Mouse (Mus musculus) erythroblast, adult 5-6 weeks (primary cell): ENCODE results near the gene Rab40c. TPM values are rescaled to one million over a fixed set of nuclear protein-coding genes. Genes with fewer than 3 reads are reported as not detected.
A peak's percentile ranks its signal among the peaks of the same experiment; 100 is the strongest.

ENCODE experiments used
- ATAC-seq: replicated peaks from 2 replicates; pipeline ENCODE4 v1.8.0; 2016; ENCODE audit warnings: moderate number of reproducible peaks, mild to moderate bottlenecking, moderate TSS enrichment, inconsistent platforms; ENCODE audit not compliant: poor library complexity, low FRiP score, severe bottlenecking
- total RNA-seq, 2 experiments: library from RNA; stranded (forward) in 1 of 2; stranded (reverse) in 1 of 2; fragments of 150-400 nt in 1 of 2; fragments of 200-764, 138-1000 nt in 1 of 2; gene quantifications; 2 replicates each; pipeline versions ENCODE4 v1.2.3 to v1.2.4; 2015 to 2017; ENCODE audit warnings: low replicate concordance in 2 of 2

Gene Rab40c
- total RNA-seq, 2 experiments from 2014 or later, result 1.2 to 2.3 TPM

DNA sequence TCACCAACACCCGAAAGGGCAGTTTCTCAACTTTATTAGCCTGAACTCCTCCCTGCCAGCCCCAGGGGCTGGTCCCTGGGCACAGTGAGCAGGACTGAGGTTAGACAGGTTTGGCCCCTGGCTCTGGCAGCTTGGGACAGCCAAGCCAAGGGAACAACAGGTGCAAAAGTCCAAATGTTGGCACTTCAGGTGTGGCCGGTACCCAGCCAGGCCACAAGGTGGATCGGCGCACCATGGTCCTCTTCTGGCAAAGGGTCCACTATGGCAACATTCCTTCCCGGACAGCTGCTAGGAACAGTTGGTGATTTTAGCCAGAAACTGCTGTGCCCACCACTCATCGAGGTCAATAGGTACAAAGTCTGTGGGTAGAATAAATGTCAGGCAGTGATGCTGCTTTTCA, 55.8 kb downstream of the Rab40c start:
- ATAC-seq, result no peak

DNA sequence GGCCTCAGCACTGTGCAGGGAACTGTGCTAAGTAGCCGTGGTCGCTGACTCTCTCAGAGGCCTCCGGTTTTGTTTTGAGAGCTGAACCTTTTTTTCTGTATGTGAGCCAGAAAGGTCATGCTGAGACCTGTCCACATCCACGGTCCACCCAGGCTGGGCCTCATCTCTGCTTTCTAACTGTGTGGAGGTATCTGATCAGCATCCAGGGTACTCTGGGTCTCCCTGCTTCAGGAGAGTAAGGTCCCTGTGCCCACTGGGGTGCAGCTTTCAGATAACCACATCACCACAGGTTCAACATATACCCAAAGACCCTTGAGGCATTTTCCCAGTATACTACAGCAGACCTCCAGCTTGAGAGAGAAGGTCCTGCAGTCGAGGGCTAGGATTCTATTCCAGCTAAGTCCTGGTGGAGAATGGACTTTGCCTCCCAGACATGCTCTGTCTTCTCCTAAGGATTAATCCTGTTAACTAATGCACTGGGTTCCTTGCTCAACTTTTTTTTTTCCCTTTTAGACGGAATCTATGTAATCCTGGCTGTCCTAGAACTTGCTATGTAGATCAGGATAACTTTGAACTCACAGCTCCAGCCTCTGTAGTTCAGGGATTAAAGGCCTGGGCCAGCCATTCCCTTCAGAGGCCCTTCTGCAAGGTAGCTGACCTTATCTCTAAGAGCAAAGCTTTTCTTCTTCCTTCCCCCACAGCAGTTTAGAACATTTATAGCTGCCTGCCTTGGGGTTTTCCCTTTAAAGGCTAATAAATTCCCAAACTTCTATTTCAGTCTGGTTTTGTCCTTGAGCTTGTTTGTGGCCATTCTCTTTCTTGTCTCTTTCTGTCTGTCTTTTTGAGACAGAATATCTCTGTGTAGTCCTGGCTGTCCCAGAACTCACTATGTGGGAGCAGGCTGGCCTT, 57.6 kb downstream of the Rab40c start:
- no peak for ATAC-seq

DNA sequence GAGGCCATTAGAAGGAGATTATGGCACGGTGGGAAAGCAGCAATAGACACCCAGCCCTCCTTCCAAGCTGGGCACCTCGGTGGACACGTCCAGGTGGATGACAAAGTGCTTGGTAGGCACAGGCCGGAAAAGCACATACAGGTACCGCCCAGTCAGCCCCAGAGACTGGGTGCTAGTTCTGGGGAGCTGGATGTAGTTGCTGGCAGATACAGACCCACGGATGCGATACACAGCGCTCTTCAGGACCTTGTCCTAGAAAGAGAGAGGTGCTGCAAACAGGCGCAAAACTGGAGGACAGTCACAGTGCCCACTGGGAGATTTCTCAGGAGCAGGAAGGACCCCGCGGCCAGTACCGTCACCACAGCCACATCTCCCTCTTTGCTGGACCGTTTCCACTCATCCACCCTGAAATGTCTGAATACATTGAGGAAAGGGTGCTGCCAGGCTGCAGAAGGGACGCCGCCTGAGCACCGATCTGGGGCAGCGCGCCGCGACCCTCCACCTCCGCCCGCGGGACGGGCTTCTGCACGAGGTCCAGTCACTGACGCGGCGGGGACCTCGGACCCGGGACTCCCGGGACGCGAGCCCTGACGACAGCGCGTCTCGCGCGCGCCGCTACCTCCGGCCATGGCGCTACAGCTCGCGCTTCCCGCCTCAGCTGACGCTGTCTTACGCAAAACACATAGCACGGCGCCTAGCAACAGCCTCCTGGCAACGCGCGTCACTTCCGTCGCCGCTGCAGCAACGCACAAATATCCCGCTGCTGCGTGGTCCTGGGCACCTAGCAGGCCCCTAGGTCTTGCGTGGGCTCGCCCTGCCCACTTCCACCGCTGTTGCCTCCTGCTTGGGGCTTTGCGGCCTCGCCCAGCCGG, 58.5 kb downstream of the Rab40c start, which contains the start of gene Wdr90:
TSS of gene Wdr90 (minus strand) at position 670 of the 872 bp plus-strand sequence.
- ATAC-seq, result peak; percentile 94

DNA sequence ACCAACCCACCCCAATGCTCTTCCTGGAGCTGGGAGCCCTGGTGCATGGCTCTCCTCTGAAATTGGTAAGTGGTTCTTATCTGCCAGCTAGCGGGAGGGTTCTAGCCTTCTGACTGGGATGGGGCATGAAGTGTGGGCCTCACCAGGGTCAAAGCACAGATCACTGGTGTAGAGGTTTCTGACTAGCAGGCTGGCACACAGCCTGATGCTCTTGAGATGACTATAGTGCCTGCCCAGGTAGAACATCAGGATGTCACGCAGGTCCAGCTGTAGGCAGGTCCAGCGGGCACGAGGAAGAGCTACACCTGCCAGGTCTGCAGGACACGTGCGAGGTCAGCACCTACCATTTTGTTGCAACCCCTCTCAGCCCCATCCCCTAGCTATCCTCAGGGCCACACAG, 59.3 kb downstream of the Rab40c start:
- ATAC-seq, result no peak

DNA sequence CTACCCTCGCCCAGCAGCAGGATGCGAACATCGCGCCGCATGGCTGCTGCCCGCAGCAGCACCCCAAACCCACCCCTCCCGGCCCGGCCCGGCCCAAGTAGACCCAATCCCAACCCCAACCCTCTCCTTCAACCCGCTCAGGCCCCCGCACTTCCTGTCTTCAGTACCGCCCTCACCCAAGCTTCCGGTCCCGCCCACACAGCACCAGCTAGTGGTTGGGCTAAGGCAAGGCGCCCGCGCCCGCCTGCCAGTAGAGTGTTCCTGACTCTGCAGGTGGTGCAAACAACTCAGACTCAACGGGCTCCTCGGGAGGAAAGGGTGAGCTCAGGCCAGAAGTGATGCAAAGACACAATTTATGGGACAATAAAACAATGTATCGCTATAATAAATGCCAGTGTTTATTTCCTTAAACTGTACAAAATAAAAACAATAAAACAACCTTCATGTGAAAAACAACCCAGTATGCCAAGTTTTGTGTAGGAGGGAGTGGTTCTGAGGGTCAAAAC, 75.1 kb downstream of the Rab40c start, which contains the start of gene Rhot2:
TSS of gene Rhot2 (minus strand) at position 456 of the 506 bp plus-strand sequence.
- peak; percentile 89 for ATAC-seq

DNA sequence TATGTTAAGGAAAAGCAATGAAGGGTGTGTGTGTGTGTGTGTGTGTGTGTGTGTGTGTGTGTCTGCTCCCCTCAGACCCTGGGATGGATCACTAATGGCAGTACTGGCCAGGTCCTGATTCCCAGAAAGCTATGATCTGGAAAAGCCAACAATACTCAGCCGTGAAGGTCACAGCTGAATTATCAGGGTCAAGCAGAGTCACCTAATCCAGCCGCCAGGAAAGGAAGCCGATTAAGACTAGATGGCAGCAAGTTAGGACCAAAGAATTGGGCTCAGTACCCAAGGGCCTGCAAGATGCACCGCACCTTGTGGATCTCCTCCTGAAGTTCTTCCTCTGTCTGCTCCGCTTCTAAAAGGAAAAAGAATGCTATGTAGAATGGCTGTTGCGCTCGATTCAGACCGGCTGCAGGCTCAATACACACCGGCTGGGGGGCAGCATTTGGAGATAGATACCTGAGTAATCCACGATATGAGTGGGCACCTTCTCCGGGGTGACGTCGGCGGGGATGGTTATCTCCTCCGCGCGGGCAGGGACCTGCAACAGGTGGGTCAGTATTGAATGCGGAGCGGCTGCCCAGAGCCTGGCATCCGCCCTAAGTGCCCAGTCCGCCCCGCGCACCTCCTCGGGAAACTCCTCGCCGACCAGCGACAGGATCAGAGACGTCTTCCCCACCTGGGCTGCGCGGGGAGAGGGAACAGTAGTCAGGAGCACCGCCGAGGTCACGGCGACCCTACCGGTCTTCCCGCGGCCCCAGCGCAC, 75.7 kb downstream of the Rab40c start:
- ATAC-seq, result peak; percentile 44

DNA sequence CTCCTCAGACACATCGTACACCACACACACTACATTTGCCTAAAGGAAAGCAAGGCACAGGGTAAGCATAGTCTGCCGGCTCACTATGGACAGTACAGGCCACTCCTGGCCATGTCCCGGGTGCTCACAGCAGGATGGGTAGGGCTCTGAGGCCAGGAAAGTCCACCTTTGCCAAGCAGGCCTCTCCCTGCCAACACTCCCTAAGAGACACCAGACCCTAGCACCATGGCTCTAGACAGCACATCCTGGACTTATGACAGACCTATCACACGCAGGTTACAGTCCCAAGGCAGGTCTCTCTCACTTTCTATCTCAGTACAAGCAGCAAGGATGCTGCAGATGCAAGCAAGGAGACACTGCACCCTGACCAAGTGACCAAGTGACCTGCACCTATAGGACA, 76.4 kb downstream of the Rab40c start:
- ATAC-seq, result no peak

DNA sequence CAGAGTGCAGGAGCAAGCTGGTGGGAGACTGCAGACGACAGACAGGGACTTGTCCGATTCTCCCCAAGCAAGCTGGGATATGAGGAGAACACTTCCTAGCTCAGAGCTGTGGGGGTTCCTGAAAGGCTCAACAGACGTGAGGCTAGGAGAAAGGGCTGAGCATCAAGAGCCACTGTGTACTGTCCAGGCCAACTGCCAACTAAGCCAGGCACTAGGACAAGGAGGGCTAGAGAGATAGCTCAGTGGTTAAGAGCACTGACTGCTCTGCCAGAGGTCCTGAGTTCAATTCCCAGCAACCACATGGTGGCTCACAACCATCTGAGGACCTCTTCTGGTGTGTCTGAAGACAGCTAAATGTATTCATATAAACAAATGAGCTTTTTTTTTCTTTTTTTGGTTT, 77.0 kb downstream of the Rab40c start:
- ATAC-seq, result no peak

DNA sequence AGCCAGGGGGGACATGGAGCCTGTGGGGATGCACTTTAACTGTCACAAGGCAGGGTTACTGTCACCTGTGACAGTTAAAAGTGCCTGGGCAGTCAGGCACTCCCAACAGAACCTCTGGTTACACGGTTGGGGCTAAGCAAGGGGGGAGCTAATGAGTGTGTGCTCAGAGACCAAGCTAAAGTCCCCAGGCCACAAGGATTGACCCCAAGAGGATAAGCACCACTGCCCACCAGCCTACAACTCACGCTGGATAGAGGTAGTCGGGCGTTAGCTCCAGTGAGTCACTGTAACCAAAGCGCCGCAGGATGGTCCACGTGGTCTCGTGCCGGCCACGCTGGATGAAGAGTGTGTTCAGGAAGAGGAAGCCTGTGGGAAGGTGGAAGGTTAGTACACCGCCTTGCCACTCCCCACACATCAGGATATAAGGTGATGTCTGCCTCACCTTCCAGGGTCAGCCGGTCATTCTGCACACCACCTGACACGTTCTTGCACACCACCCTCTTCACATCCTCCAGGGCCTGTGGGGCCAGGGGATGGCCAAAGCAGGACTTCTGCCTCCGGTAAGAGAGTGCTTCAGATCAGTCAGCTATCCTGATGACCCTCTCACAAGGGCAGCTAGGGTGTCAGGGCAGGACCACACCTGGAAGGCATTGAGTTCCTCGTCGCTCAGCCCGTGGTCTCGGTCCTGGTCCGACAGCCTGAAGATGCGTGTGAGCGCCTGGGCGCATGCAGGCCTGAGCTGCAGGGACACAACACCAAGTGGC, 78.2 kb downstream of the Rab40c start, which contains the start of gene Gm20683:
TSS of gene Gm20683 (minus strand) at position 647 of the 764 bp plus-strand sequence.
- no peak for ATAC-seq

DNA sequence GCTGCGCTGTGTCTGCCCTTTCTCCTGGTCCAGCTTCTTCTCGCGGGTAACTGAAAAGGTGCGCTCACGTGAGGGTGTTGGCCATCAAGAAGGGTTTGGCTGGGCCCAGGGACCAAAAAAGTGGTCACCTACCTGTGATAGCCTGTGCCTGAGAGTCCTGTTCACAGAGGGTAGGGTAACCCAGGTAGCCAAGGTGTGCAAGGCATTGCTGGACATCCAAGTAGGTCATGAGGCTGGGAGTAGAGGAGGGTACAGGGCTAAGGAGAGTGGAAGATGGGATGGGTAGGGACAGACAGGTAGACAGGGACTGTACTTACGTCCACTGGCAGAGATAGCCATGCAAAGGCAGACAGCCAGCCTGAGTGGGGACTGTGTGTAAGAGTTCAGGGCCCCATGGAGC, 79.0 kb downstream of the Rab40c start:
- ATAC-seq, result no peak

DNA sequence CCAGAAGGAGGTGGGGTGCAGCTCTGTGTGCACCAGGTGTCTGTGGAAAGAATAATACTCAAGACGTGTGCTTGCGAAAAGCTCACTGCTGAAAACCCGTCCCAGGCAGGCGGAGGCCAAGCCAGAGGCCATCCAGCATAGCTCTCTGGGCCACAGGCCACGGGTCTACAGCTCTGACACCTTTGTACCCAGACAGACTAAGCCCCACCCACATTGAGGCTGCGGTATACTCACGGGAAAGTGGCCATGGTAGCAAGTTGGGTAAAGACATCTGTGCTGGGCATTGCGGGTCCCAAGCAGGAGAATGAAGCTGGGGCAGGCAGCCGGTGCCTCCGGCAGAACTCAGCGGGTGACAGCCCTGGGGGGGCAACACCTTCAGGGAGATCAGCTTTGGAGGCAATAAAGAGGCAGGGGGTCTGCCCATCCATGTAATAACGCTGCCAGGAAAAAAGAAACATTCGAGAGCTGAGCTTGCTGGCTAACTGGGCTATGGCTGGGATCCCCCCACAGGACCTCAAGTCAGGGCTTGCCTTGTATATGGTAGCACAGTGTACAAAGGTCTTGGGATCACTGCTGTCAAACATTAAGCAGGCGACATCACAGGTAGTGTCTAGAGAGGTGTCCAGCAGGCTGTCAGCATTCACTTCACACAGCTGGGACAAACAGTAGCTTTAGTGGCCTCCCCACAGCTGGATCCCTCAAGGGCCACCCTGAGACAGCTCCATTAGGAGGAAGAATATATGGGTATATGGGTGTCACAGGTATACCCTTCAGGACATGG, 79.9 kb downstream of the Rab40c start:
- ATAC-seq, result no peak

DNA sequence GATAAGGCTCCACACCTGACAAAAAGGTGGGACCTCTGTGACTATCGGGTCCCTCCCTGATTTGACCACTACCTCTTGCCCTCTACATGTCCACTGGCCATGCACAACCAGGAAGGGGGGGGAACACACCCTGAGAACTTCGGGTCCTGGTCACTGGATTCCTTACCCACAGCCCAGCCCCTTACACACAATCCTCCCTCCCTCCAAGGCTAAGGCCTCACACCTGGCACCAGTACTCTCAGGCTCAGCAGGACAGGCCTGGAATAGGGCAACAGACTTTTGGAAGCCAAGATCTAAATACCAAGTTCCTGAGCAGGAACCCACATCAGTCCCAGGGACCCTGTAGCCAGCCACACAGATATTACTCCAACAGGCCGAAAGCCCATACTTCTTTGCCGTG, 80.6 kb downstream of the Rab40c start:
- no peak for ATAC-seq

DNA sequence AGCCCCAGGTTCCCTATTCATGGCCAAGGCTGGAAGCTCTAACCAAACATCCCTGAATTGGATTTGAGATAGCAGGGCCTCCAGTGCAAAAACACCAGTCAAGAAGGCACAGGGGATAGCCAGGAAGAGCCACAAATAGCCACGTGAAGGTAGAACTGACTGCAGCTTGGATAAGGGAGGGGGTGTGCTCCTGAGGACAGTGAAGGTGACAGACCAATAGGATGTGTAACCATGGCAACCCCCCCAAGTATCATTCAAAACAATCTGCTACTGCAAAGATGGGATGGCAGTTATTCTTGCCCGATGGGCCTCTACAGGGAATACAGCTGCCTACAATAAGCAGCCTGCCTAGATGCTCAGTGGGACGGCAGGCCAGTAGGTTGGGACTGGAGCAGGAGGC, 82.0 kb downstream of the Rab40c start:
- ATAC-seq, result no peak

DNA sequence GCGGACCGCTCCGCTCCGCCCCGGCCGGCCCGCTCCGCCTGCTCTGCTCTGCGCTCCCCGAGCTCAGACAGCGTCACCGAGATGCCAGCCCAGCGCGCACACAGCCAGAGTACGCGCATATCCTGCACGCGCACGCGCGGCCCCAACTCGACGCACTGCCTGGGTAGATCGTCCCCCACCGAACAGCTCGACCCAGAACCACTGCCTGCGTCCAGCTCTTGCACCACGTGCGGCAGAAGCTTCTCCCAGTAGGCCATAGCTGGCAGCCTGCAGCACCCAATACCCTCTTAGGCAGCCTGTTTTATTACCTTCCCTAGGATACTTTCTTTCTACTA, 82.5 kb downstream of the Rab40c start, which contains the start of gene Rhbdl1:
TSS of gene Rhbdl1 (minus strand) at position 220 of the 335 bp plus-strand sequence.
- no peak for ATAC-seq

DNA sequence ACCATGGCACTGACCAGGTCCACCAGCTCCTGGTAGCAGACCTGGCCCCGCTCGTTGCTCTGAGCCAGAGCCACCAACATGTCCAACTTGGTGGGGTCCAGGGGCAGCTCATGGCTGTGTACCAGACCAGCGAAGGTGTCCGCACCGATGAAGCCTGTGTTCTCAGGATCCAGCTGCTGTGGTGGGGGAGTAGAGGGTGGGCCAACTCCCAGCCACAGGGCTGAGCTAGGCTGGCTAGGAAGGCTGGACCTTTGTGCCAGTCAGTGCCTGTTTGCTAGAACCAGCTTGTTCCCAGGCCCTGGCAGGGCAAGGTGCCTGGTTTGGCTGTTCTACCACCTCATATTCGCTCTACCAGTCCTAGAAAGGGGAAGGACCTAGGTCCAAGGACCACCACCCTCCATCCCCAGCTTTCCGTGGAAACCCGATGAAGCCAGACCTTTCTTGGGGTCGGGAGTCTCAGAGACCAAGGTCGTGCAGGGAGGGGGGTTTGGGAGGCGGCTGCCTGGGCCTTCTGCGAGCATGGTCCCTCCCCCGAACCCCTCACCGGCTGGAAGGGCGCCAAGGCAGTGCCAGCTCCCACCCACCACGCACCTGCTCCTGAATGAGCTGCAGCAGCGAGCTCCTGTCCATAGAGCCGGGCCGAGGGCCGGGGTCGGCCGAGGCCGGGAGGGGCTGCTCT, 83.0 kb downstream of the Rab40c start:
- no peak for ATAC-seq

DNA sequence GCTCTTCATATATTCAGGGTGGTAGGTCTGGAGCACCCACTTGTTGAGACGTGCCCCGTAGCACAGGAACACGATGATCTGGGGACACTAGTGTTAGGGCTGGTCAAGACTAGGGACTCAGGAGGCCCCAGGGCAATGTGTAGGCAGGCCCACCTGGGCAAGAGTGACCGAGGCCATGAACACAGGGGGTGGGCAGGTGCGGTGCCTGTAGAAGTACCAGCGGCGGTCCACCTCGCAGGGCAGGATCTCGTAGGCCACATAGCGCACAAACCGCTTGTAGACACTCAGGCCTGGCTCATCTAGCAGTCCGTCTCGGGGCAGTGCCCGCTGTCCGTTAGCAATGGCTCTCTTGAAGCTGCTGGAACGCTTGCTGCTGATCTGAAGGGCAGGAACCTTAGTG, 83.7 kb downstream of the Rab40c start:
- no peak for ATAC-seq

DNA sequence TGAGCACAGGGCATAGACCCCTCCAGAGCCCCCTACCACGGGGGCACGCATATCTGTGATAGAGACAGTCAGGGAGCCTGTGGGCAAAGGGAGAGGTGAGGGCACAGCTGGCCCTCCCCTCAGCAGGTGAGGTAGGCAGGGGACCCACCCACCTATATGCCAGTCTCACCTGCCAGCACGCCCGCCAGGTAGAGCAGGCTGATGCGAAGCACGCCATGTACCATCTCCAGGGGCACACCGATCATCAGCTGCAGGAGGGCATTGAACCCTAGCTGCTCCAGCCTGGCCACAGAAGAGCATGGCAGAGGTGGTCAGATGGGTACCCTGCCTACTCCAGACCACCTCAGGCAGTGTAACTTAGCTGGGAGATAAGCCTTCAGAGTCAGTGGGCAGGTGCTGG, 84.2 kb downstream of the Rab40c start:
- no peak for ATAC-seq
